Mouse (Mus musculus) layer of hippocampus, postnatal 25 days (tissue): Measurements from ENCODE around the gene Atg7. TPM values are rescaled to one million over a fixed set of nuclear protein-coding genes. Genes with fewer than 3 reads are reported as not detected.
A peak's percentile ranks its signal among the peaks of the same experiment; 100 is the strongest.
"Not testable (repeated sequence)": the region's sequence is repeated elsewhere in the genome, so short reads cannot be mapped to it uniquely, and the experiment has no call there.

Experiments used
- DNase-seq, 2 experiments: peaks; one replicate each; pipeline ENCODE4 v3.0.0; 2022; ENCODE audit warnings: mixed read lengths in 2 of 2, low spot score in 1 of 2; ENCODE audit errors: extremely low spot score in 1 of 2
- total RNA-seq, 2 experiments: library from RNA; stranded (reverse); gene quantifications; 2 replicates each; pipeline ENCODE4 v1.2.3; 2021

Gene Atg7
- total RNA-seq, 2 experiments from 2014 or later: 23.8 to 26.2 TPM

DNA sequence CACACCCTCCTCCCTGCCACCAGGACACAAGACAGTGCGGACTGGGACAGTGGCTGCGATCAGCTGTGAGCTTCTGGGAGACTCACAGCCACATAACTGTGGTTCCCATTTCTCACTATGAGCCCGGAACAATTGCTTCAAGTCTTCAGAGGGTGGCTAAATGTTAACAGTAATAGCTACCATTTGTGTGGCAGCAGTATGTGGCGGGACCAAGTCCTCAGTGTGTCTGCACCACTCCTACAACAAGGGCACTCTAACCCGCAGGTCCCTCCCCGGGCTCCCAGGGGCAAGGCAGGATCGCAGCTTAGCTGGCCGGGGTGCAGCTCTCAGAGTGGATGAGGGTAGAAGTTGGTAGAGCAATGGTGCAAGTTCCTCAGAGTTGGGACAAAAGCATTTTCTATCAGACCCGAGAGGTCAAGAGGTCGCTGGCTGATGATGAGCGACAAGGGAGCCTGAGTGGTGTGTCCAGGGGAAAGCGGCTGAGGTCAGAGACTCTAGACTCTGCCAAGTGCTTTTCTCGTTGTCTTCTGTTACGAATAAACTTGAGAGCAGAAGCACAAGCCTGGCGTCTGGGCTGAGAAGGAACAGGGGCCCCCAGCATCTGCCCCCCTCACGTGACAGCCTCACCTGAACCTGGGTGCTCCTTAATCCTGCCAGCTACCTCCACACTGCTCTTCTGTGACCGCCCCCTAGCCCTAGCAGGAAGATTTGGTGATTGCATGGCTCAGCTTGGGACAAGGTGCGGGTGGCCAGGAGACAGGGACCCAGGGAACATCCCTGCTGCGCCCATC lies 231.4 kb downstream of the Atg7 start:
- no peak for DNase-seq

DNA sequence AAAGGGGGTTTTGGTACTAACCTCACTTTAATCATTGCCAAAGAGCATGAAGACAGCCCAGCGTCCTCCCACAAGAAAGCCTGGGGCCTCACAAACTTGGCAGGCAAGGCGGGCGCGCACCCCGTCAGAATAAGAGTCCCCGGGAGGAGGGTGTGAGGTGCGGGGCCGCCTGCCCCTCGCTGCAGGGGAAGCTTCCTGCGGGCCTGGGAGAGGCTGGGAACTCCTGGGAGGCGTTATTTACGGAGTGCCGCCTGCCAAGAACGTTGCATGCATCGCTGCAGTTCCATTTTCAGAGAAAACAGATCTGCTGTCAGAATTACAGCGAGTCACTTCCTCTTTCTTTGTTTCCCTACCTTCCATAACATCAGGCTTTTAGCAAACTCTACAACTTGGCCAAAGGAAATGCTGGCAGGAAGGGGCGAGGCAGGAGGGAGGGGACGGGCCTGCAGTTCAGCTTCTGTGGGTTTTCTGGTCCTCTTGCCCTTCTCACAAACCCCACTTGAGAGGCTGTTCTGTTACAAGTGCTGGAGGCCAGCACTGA lies 232.2 kb downstream of the Atg7 start:
- peak; percentile 85 to 88 for DNase-seq

- no peak for DNase-seq
Measured at GRCm38 (mm10) chr6:114876033-114876432, 233.1 kb downstream of the Atg7 start.

DNA sequence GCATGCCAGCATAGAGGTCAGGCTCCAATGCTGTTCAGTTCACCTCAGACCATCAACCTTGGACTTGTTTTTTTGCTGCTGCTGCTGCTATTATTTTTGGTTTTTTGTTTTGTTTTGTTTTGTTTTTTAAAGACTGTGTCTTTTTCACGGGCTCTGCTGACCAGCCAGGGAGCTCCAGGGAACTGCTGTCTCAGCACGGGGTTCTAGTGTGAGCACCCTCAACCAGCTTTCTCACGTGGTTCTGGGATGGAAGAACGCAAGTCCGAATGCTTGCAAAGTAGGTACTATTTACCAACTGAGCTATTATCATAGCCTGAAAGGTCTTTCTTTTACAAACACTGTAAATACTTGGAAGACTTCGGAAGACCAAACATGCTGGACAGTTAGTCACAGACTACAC lies 233.6 kb downstream of the Atg7 start:
- no peak for DNase-seq

- no peak for DNase-seq
Measured at GRCm38 (mm10) chr6:114878841-114879520, 236.1 kb downstream of the Atg7 start.

- no peak for DNase-seq
Measured at GRCm38 (mm10) chr6:114880798-114881197, 237.9 kb downstream of the Atg7 start.

DNA sequence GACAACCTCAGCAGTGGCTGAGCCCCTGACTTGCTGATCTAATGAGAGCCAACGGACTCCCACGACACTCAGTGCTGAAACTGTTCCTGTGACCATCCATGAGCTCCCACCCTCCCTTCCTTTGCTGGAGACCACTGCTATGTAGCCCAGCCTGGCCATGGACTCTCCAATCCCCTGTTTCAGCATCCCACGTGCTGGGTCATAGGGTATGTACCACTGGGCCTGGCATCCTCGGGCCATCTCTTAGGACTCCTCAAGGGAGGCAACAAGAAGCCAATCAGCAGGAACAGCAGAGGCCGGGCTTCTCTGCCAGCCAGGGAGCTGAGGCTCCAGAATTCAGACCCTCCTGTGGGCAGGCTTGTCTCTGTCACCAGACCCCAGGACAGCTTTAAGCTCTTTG lies 239.3 kb downstream of the Atg7 start:
- DNase-seq: no peak

DNA sequence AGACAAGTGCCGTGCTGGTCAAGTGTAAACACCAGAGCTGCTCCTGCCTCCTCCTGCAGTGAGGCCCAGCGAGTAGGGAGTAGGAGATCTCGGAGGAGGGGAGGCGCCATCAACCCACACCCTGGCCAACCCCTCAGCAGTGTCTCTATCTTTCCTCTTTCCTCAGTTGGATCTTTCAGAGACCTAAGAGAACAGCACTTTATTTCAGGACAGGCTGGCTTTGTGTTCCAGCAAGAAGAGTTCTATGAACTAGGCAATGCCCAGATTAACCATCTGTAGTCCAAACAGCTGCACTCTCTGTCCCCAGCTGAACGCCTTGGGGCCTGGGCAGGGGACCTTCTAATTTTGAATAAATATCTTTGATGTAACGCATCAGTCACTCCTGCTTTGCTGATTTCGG lies 239.8 kb downstream of the Atg7 start:
- no peak for DNase-seq

- no peak for DNase-seq
Measured at GRCm38 (mm10) chr6:114883261-114883740, 240.4 kb downstream of the Atg7 start.

DNA sequence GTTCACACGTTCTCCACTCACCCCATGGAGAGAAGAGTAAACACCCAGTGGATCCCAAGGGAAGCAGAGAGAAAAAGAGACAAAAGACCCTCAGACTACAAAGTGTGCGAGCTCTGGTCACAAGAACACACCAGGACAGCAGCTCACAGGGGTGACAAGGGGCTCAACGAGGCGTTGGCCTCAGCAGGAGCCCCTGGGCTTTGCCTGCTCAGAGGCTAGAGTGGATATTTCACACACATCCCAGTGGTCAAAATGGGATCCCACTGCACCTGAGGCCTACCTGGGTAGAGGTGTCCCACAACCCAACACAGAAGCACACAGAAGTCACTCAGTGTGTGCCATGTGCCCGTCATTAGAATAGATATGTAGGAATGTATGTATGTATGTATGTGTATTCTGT lies 242.2 kb downstream of the Atg7 start:
- no peak for DNase-seq

DNA sequence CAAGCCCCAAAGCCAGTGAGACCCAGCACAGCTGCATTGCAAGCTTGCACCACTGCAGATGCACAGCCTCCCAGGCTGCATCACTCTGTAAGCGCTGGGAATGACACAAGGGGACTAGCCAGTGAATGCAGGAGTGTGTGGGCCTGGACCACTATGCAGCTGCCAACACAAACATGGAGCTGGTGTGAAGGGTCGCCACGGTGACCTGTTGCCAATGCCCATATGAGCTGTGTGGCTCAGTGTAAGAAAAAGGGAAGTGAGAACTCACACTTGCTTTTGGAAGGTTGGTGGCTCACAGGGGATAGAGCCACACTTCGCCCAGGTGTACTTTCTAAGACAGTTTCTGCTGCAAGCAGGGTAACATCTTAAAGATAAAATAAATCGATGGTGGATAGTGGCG lies 243.1 kb downstream of the Atg7 start:
- DNase-seq: no peak

GRCm38 (mm10) chr6:114886504-114887361 lies 243.8 kb downstream of the Atg7 start:
- no peak for DNase-seq

DNA sequence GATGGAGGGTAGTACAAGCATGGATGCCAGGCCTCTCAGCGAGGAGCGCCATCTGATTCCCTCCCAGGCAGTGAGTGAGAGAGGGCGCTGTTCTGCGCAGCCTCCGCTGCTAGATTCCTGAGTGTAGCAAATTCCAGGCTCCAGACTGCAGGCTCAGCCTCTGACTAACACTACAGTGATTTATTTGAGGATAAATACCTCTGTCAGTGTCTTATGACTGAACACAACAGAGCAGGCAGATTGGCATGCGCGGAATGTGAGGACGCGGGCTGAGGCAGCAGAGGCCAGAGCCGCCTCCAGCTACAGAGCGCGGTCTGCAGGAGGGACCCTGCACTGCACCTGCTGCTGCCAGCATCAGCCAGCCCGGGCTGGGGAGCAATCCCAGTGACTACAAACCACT lies 246.0 kb downstream of the Atg7 start:
- peak in 1 of 2 experiments; percentile 54 for DNase-seq

DNA sequence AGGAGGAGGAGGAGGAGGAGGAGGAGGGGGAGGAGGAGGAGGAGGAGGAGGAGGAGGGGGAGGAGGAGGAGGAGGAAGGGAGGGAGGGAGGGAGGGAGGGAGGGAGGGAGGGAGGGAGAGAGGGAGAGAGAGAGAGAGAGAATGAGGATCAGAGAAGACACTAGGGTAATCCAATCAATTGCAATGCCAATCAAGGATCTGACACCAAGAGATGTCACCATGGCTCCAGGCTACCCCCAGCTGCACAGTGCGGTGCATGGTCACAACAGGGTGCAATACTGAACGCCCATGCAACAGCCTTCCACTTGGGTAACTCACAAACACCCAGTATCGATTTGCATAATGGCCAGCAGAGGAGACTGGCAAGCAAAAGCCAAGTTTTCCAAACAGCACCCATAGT lies 247.1 kb downstream of the Atg7 start:
- not testable (repeated sequence) for DNase-seq

DNA sequence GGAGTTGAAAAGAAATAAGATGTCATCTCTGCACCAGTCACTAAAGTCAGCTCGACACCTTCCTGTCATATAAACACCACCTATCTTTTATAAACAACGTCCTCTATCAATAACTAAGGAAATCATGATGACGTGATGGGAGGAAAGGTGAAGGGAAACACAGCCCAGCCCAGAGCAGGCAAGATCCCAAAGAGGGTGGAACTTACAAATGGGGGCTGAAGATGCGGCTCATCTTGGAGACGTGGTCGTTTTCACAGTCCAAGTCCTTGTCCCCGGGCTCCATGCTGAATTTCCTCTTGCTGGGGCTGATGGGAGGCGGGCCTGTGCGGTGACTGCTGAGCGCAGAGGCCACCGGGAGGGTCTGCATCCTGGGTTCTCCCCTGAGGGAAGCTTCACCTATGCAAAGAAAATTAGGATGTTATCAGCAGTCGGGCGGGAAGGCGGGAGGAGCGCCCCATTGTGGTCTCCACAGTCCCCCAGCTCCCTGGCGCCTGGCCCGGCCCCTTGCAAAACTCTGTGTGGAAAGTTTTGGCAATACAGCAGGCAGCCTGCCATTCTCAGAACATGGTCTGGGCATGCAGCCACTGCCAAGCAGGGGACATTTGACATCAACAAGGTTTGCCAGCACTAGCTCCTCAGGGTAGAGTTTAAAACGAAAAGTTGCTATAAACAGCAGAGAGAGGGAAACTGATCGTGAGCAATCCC lies 247.7 kb downstream of the Atg7 start:
- peak; percentile 62 to 75 for DNase-seq

- no peak for DNase-seq
Measured at GRCm38 (mm10) chr6:114891272-114891671, 248.4 kb downstream of the Atg7 start.

- no peak for DNase-seq
Measured at GRCm38 (mm10) chr6:114891771-114892170, 248.9 kb downstream of the Atg7 start.

DNA sequence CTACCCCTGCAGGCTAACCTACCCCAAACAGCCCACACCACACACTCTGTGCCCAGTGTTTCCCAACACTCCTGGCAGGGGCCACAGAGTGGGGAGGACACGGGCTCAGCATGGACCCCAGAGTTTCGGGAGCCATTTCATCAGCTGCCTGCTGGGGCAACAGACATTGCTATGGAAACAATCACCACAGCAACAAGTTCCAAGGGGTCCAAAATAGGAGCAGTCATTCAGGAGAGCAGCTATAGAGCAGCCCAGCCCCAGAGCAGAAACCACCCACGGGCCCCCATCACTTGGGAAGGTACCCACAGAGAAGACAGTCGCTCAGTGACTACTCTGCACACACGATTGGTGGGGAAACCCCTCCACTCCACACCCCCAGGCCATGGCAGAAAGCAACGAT lies 249.5 kb downstream of the Atg7 start:
- peak; percentile 38 to 57 for DNase-seq

DNA sequence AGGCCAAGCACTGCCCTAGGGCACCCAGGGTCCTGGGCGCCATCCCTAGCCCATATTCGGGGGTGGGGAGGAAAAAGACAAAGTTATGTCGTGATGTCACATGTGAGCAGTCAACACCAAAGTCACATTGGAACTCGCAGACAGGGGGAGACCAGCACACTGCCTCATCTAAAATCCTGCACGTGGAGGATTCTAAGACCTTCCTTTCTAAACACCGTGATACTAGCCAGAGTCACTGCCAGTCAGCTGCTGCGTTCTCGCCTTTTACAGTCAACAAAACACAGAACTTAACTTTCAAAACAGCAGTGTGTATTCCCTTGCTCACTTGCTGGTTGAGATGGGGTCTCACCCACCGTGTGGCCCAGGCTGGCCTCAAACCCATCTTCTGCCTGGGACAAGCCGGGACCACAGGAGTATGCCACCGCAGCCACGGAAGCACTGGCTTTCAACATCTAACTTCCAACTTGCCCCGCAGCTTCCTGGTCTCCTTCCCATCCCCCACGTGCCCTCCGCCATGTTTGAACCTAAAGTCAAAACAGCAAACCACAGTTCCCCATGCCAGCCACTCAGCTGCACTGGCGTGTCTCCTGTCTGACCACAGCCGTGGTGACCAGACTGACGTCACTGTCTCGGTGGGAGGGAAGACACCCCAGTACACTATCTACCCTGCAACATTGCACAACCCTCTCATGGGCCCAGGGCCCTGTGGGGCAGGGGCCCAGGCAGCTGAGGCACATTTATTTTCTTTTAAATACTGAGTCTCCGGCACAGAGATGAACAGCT lies 250.7 kb downstream of the Atg7 start:
- no peak for DNase-seq
